In the genomic region with DNA sequence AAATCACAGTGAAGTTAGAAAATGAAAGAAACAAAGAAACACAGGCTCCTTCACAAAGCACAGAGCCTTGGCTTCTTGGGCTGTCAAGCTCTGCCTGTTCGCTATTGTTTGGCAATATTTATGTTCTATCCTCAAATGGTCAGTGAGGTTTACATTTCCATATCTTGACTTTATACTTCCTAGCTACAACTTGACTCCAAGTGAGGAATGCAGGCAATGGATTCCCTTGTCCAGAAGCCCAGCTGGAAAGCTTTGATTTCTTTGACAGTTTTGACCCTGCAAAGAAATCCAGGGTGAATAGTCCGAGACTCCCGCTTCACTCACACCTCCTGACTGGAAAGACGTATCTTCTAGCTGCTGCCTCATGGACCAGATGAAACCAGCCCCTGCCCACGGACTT, we compare ENCODE assay signal across 11 mouse cellular contexts.
DNase-seq lines count a peak whose midpoint lies in the region; ATAC-seq and TF ChIP-seq lines count a peak whose summit lies in the region.
"Had no signal": no experiment of that assay in that cellular context is flagged by ENCODE, and none has a peak within 500 bp of the region (broad histone marks: within the 10 kb centered on the region; RNA-seq: fewer than 3 reads in every experiment).

No protein-coding gene starts in this region.

- no peaks in the 10 kb centered on the region; the same call in 1 of the 2 replicates for H3K9me3 ChIP-seq in hindbrain, embryonic 11.5 days (ENCODE audit: control insufficient read depth, low read length)
- no peaks in the 10 kb centered on the region for H3K9me3 ChIP-seq in hindbrain, embryonic 16.5 days (ENCODE audit: control insufficient read depth, low read length)
- H3K9me3 ChIP-seq in kidney, postnatal 0 days (replicated peaks; ENCODE audit: low read length) = no peaks in the 10 kb centered on the region
- no peaks in the 10 kb centered on the region for H3K9me3 ChIP-seq in forebrain, embryonic 12.5 days
- H3K9me3 ChIP-seq: embryonic facial prominence, embryonic 15.5 days had no signal

- no peak overlapping the region for H3K27ac ChIP-seq in hindbrain, embryonic 11.5 days (ENCODE audit: low read depth, low read length)
- H3K27ac ChIP-seq in hindbrain, embryonic 16.5 days (ENCODE audit: low read depth, low read length) = no peak overlapping the region
- H3K27ac ChIP-seq in kidney, postnatal 0 days = peak overlapping the region; percentile 55; the same call in 1 of the 2 replicates
- H3K27ac ChIP-seq in forebrain, embryonic 12.5 days = no peak overlapping the region
- H3K27ac ChIP-seq: embryonic facial prominence, embryonic 15.5 days; liver, embryonic 14.5 days had no signal

- DNase-seq in hindbrain, embryonic 11.5 days (ENCODE audit: low spot score) = peak; percentile 35
- peak; percentile 25 to 28 for DNase-seq in right cerebral cortex, postnatal 10 days (ENCODE audit: low spot score in 2 of 2)
- DNase-seq in right cerebral cortex, postnatal 4 days = no peak
- peak; percentile 84 for DNase-seq in kidney, postnatal 0 days (ENCODE audit: low spot score)
- peak; percentile 4 for DNase-seq in yolk sac, embryonic 10.5 days (ENCODE audit: low spot score)
- DNase-seq: cerebellum, adult 8-10 months; thymus, postnatal 25 days had no signal

- H3K4me1 ChIP-seq in hindbrain, embryonic 11.5 days (replicated peaks; ENCODE audit: control insufficient read depth, insufficient read depth, low read length) = peaks cover 6% of the 10 kb centered on the region; the same call in 1 of the 2 replicates
- H3K4me1 ChIP-seq in hindbrain, embryonic 16.5 days (ENCODE audit: control insufficient read depth, insufficient read depth, low read depth, low read length) = peaks cover 3% of the 10 kb centered on the region
- no peaks in the 10 kb centered on the region for H3K4me1 ChIP-seq in kidney, postnatal 0 days (replicated peaks; ENCODE audit: insufficient read depth, low read length)
- H3K4me1 ChIP-seq in forebrain, embryonic 12.5 days = peaks cover 8% of the 10 kb centered on the region

- H3K9ac ChIP-seq in hindbrain, embryonic 11.5 days (ENCODE audit: low read depth, low read length) = no peak overlapping the region
- H3K9ac ChIP-seq in hindbrain, embryonic 16.5 days (ENCODE audit: low read depth, low read length) = no peak overlapping the region
- H3K9ac ChIP-seq in kidney, postnatal 0 days (ENCODE audit: low read depth, low read length) = no peak overlapping the region
- H3K9ac ChIP-seq in forebrain, embryonic 12.5 days = no peak overlapping the region
- H3K9ac ChIP-seq: embryonic facial prominence, embryonic 15.5 days; liver, embryonic 14.5 days had no signal

- H3K36me3 ChIP-seq in hindbrain, embryonic 11.5 days (ENCODE audit: control insufficient read depth, insufficient read depth, low read length) = no peaks in the 10 kb centered on the region
- no peaks in the 10 kb centered on the region for H3K36me3 ChIP-seq in hindbrain, embryonic 16.5 days (ENCODE audit: control insufficient read depth, insufficient read depth, low read length)
- no peaks in the 10 kb centered on the region for H3K36me3 ChIP-seq in kidney, postnatal 0 days (ENCODE audit: insufficient read depth, low read length)
- no peaks in the 10 kb centered on the region for H3K36me3 ChIP-seq in forebrain, embryonic 12.5 days (replicated peaks)
- H3K36me3 ChIP-seq: embryonic facial prominence, embryonic 15.5 days had no signal

- no peaks in the 10 kb centered on the region for H3K27me3 ChIP-seq in hindbrain, embryonic 11.5 days (ENCODE audit: control insufficient read depth, insufficient read depth, low read length)
- no peaks in the 10 kb centered on the region for H3K27me3 ChIP-seq in hindbrain, embryonic 16.5 days (replicated peaks; ENCODE audit: control insufficient read depth, insufficient read depth, low read length)
- H3K27me3 ChIP-seq in kidney, postnatal 0 days (ENCODE audit: insufficient read depth, low read length) = no peaks in the 10 kb centered on the region
- no peaks in the 10 kb centered on the region for H3K27me3 ChIP-seq in forebrain, embryonic 12.5 days
- H3K27me3 ChIP-seq: embryonic facial prominence, embryonic 15.5 days had no signal

- H3K4me2 ChIP-seq in hindbrain, embryonic 11.5 days (replicated peaks; ENCODE audit: low read depth, low read length) = no peak overlapping the region
- H3K4me2 ChIP-seq in hindbrain, embryonic 16.5 days (ENCODE audit: low read length) = no peak overlapping the region
- H3K4me2 ChIP-seq in kidney, postnatal 0 days (ENCODE audit: low read length) = peak overlapping the region; percentile 0; the same call in 1 of the 2 replicates
- H3K4me2 ChIP-seq in forebrain, embryonic 12.5 days = no peak overlapping the region
- H3K4me2 ChIP-seq: embryonic facial prominence, embryonic 15.5 days had no signal

- WGBS in hindbrain, embryonic 11.5 days = 23% methylated on average over 5 of the region's 5 CpGs
- 22% methylated on average over 5 of the region's 5 CpGs for WGBS in hindbrain, embryonic 16.5 days
- WGBS in kidney, postnatal 0 days = 16% methylated on average over 5 of the region's 5 CpGs
- 63% methylated on average over 5 of the region's 5 CpGs for WGBS in forebrain, embryonic 12.5 days

- no peak for TF ChIP-seq CTCF in kidney, postnatal 0 days (IDR thresholded peaks at IDR 0.05; ENCODE audit: low read depth)

- ATAC-seq in hindbrain, embryonic 11.5 days (ENCODE audit: low FRiP score) = peak; percentile 72
- ATAC-seq in hindbrain, embryonic 16.5 days = no peak
- no peak for ATAC-seq in kidney, postnatal 0 days (replicated peaks; ENCODE audit: low FRiP score, low read depth)
- ATAC-seq in forebrain, embryonic 12.5 days (ENCODE audit: low FRiP score) = no peak

- no peak overlapping the region for H3K4me3 ChIP-seq in hindbrain, embryonic 11.5 days (ENCODE audit: low read depth, low read length)
- no peak overlapping the region for H3K4me3 ChIP-seq in hindbrain, embryonic 16.5 days (ENCODE audit: low read length)
- no peak overlapping the region for H3K4me3 ChIP-seq in kidney, postnatal 0 days (replicated peaks; ENCODE audit: low read depth, low read length)
- H3K4me3 ChIP-seq in forebrain, embryonic 12.5 days (replicated peaks) = no peak overlapping the region
- H3K4me3 ChIP-seq: embryonic facial prominence, embryonic 15.5 days had no signal
